Mouse (Mus musculus) heart, postnatal 4 days (tissue): ENCODE results near the gene Cst10. TPM values are rescaled to one million over a fixed set of nuclear protein-coding genes. Genes with fewer than 3 reads are reported as not detected.

Experiments
- DNase-seq: peaks from one replicate; pipeline ENCODE4 v3.0.0; 2021
- total RNA-seq, 2 experiments: library from RNA; stranded (reverse); gene quantifications; 2 replicates each; pipeline ENCODE4 v1.2.3; 2021

The Cst10 gene
- not detected for total RNA-seq

DNA sequence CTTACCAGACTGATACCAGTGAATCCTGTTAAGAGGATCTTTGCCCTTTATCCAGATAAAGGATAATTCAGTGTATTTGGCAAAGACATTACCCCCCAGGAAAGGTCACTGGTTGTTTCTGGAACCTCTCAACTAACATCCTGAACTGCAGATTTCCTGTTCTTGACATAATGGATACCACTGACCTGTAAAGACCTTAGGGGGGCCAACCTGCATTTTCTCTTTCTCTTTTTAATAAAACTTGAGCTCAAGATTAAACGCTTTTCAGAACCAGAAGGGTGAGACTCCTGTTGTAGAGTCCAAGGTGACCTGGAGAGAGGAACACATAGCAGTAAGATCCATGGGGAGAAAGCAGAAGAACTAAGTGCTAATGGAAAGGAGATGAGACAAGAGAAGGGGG is at the start of gene Cst10:
Cst10 (plus strand) TSS at position 301 of the 400 bp plus-strand sequence.
- no peak for DNase-seq

DNA sequence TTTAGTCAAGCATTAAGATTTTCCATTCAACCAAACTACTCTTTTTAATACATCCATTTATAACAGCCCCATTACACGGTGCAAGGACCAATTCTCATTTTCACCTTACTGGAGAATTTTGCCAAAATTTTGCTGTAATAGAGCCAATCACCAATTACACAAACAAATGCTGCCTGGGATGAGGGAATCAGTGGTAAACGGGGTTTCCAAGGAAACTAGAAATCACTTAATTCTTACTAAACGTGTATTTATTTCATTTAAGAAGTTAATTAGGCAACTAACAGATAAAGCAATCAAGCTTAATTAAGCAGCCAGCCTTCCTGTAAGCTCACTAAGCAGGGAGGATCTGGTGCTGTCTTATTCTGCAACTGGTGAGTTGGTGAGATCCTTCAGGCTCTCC is 11.9 kb upstream of the Cst10 start:
- DNase-seq, result no peak

DNA sequence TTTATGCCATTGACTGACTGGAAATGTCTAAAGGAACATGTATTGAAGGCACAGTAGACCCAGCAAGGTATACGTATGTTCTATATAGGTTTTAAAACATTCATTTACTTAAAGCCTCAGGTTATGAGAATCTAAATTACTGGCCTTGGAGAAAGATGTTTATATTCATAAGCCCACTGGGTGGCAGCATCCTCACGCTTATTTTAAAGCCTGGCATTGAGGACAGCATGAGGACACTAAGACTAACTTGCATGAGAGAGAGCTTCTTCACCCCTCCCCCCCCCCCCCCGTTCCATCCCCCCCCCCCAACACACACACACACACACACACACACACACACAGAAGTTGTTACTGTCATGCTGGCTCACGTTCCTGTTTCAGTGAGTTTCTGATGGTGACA is 17.7 kb downstream of the Cst10 start:
- peak; percentile 6 for DNase-seq
